Mouse (Mus musculus): ENCODE data around the gene H3f3b. TPM values are rescaled to one million over a fixed set of nuclear protein-coding genes. Genes with fewer than 3 reads are reported as not detected.

The H3f3b gene
- total and polyA plus RNA-seq, 2 experiments: 56.2 to 163 TPM

DNA sequence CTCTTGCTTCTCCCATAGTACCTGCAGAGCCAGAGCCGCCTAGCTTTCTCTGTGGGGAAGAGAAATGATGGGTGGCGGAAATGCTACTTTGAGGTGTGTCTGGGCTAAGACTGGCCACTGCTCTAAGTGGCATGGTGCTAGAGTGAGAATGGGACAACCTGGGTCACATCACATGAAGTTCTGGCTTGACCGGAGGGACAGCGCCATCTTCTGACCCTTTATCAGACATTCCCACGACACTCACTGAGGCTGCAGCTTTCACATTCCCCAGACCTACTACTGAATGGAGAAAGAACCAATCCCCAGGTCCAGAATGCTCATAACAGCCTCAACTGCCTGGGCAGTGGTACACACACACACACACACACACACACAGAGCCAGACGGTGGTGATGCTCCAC is 9.7 kb downstream of the H3f3b start:
- WGBS: 39% methylated on average over 6 of the region's 6 CpGs
- DNase-seq (ENCODE audit: extremely low read depth, low read depth, low spot score): peak; percentile 60
- Histone ChIP-seq H3K27ac (replicated peaks; ENCODE audit: insufficient read depth, low read depth, low read length) (no peak overlapping the region), H3K36me3 (ENCODE audit: control insufficient read depth, insufficient read depth, low read length) (peaks cover 11% of the 10 kb centered on the region), H3K4me3 (ENCODE audit: insufficient read depth, low read depth, low read length) (no peak overlapping the region), H3K9ac (ENCODE audit: low read depth, low read length) (no peak overlapping the region), H3K27me3 (ENCODE audit: control insufficient read depth, insufficient read depth, low read length) (no peaks in the 10 kb centered on the region), H3K79me2 (ENCODE audit: control insufficient read depth, insufficient read depth, low read length) (no peaks in the 10 kb centered on the region), H3K4me1 (ENCODE audit: control insufficient read depth, insufficient read depth, low read length) (peaks cover 2% of the 10 kb centered on the region; the same call in 1 of the 2 replicates)
- TF ChIP-seq CTCF (IDR thresholded peaks at IDR 0.05; ENCODE audit: low read depth, low read length): peak; percentile 80
- TF ChIP-seq POLR2A (IDR thresholded peaks at IDR 0.05; ENCODE audit: extremely low read depth, insufficient read depth, low read length): no peak

DNA sequence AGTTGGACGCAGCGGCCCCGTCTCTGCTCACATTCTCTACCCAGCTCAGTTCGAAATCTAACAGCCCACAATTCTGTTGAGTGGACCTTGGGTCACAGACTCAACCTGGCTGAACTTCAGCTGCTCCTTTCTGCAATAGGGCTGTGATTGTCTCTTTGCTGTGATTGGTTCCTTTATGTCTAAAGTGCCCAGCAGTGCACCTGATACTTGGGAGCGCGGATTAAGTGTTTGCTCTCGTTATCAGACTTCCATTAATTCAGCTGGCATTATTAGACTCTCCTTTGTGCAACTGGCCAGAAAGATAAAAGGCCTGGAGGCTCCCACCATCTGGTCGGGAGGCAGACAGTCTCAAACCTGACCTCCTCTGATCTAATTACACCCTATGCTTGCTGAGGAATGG is 12.9 kb downstream of the H3f3b start:
- TF ChIP-seq CTCF (IDR thresholded peaks at IDR 0.05; ENCODE audit: low read depth, low read length): no peak
- no peak for TF ChIP-seq POLR2A (IDR thresholded peaks at IDR 0.05; ENCODE audit: extremely low read depth, insufficient read depth, low read length)
- no peaks in the 10 kb centered on the region for H3K79me2 ChIP-seq (ENCODE audit: control insufficient read depth, insufficient read depth, low read length)
- peaks cover 5% of the 10 kb centered on the region; the same call in 1 of the 2 replicates for H3K4me1 ChIP-seq (ENCODE audit: control insufficient read depth, insufficient read depth, low read length)
- no peaks in the 10 kb centered on the region for H3K36me3 ChIP-seq (ENCODE audit: control insufficient read depth, insufficient read depth, low read length)
- peak; percentile 74 for DNase-seq (ENCODE audit: extremely low read depth, low read depth, low spot score)
- no peak overlapping the region for H3K9ac ChIP-seq (ENCODE audit: low read depth, low read length)
- no peaks in the 10 kb centered on the region for H3K27me3 ChIP-seq (ENCODE audit: control insufficient read depth, insufficient read depth, low read length)
- H3K4me3 ChIP-seq (ENCODE audit: insufficient read depth, low read depth, low read length): no peak overlapping the region
- 0 out of 2 replicates have a peak overlapping the region, but pooled peaks have one; percentile 2 for H3K27ac ChIP-seq (replicated peaks; ENCODE audit: insufficient read depth, low read depth, low read length)
- 47% methylated on average over 8 of the region's 8 CpGs for WGBS

DNA sequence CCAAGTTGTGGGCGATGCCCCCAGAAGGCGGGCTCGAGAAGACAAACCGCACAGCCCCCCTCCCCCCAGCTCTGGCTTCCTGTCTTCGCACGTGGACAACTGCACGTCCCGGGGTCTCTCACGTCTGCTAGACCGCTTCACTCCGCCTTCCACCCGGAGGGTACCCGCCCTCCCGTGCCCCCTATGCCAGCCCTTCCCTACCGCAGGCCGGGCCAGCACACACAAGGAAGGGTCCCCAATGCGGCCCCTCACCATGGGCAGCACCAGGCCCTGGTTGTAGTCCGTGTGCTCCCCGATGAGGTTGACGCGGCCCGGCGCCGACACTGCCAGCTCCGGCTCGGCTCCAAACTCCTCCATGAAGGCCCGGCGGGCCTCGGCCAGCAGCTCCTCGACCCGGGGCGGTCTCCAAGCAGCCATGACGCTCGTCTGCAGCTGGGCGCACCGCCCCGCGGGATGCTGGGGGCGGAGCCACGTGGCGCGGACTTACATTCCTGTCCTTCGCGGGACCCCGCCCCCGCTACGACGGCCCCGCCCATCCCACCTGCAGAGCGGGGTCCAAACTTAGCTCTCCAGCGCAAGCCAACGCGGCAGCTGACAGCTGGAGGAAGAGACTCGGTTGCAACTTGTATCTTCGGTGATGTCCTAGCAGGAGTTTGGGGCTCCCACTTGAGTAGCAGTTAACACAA is 15.4 kb downstream of the H3f3b start, which contains the start of gene Galk1:
Gene Galk1 (minus strand): TSS at position 458 of the 686 bp plus-strand sequence.
- Histone ChIP-seq H3K27me3 (ENCODE audit: control insufficient read depth, insufficient read depth, low read length) (no peaks in the 10 kb centered on the region), H3K9ac (ENCODE audit: low read depth, low read length) (peak within 1 kb of the TSS; percentile 91), H3K4me3 (ENCODE audit: insufficient read depth, low read depth, low read length) (peak within 1 kb of the TSS; percentile 76), H3K27ac (replicated peaks; ENCODE audit: insufficient read depth, low read depth, low read length) (peak within 1 kb of the TSS; percentile 3; the same call in 1 of the 2 replicates), H3K36me3 (ENCODE audit: control insufficient read depth, insufficient read depth, low read length) (no peaks in the 10 kb centered on the region), H3K79me2 (ENCODE audit: control insufficient read depth, insufficient read depth, low read length) (no peaks in the 10 kb centered on the region), H3K4me1 (ENCODE audit: control insufficient read depth, insufficient read depth, low read length) (peaks cover 5% of the 10 kb centered on the region; the same call in 1 of the 2 replicates)
- under 1% methylated on average over 54 of the region's 55 CpGs for WGBS
- TF ChIP-seq POLR2A (IDR thresholded peaks at IDR 0.05; ENCODE audit: extremely low read depth, insufficient read depth, low read length): peak; percentile 74; the same call in 1 of the 2 replicates
- no peak for TF ChIP-seq CTCF (IDR thresholded peaks at IDR 0.05; ENCODE audit: low read depth, low read length)
- peak; percentile 77 for DNase-seq (ENCODE audit: extremely low read depth, low read depth, low spot score)

DNA sequence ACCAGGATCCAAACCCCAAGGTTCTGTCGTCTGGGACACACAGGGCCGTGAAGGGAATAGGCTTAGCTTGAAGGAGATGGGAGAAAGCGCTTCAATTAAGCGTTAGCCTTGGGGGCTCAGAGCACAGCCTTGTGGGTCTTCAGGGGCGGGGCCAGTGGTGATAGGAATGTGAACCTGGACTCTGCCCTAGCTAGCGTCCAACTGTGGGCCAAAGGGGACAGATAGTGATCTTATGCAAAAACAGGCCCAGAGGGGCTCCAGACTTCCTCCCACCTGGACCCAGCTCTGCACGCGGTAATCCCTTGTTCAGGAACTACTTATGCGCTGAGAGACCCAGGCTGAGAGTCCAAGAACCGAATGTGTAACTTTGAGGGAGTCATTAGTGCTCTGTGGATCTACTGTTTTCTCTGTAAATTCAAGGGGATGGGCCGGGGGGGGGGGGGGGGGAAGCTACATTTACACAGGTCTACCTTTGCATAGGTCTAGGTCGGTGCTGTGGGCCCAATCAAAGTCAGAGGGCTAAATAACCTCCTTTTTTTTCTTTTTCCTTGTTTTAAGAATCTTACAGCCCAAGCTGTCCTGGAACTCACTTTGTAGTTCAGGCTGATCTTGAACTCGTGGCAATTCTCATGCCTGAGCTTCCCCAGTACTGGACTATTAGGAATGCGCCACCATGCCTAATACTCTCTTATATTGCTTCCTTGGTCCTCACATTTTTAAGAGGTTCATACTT is 16.1 kb downstream of the H3f3b start:
- peak overlapping the region; percentile 91; the same call in 1 of the 2 replicates for H3K9ac ChIP-seq (ENCODE audit: low read depth, low read length)
- DNase-seq (ENCODE audit: extremely low read depth, low read depth, low spot score): no peak
- peak overlapping the region; percentile 3; the same call in 1 of the 2 replicates for H3K27ac ChIP-seq (replicated peaks; ENCODE audit: insufficient read depth, low read depth, low read length)
- H3K79me2 ChIP-seq (ENCODE audit: control insufficient read depth, insufficient read depth, low read length): no peaks in the 10 kb centered on the region
- no peaks in the 10 kb centered on the region for H3K36me3 ChIP-seq (ENCODE audit: control insufficient read depth, insufficient read depth, low read length)
- H3K4me1 ChIP-seq (ENCODE audit: control insufficient read depth, insufficient read depth, low read length): peaks cover 5% of the 10 kb centered on the region; the same call in 1 of the 2 replicates
- H3K27me3 ChIP-seq (ENCODE audit: control insufficient read depth, insufficient read depth, low read length): no peaks in the 10 kb centered on the region
- TF ChIP-seq POLR2A (IDR thresholded peaks at IDR 0.05; ENCODE audit: extremely low read depth, insufficient read depth, low read length) (no peak), CTCF (IDR thresholded peaks at IDR 0.05; ENCODE audit: low read depth, low read length) (no peak)
- H3K4me3 ChIP-seq (ENCODE audit: insufficient read depth, low read depth, low read length): peak overlapping the region; percentile 76
- 26% methylated on average over 14 of the region's 14 CpGs for WGBS

DNA sequence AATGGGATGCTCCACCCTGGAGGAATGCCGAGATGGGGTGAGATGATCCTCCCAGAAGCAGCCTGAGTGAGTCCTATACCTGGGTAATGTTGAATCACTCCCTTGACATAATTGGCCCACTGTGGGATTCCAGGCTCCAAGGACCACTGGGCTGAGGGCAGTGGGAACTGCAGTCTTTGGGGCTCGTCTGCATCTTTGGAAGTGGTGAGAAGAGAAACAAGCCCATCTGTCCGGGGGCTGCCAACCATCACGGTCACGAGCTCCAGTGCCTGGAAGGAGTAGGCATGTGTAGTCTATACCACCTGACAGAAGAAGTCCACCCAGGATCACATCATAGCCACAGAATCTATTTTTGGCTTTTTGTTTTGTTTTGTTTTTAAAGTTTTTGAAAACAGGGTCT is 16.8 kb downstream of the H3f3b start:
- Histone ChIP-seq H3K27me3 (ENCODE audit: control insufficient read depth, insufficient read depth, low read length) (no peaks in the 10 kb centered on the region), H3K4me3 (ENCODE audit: insufficient read depth, low read depth, low read length) (no peak overlapping the region), H3K79me2 (ENCODE audit: control insufficient read depth, insufficient read depth, low read length) (no peaks in the 10 kb centered on the region), H3K9ac (ENCODE audit: low read depth, low read length) (no peak overlapping the region), H3K4me1 (ENCODE audit: control insufficient read depth, insufficient read depth, low read length) (peaks cover 7% of the 10 kb centered on the region; the same call in 1 of the 2 replicates), H3K36me3 (ENCODE audit: control insufficient read depth, insufficient read depth, low read length) (no peaks in the 10 kb centered on the region), H3K27ac (replicated peaks; ENCODE audit: insufficient read depth, low read depth, low read length) (no peak overlapping the region)
- DNase-seq (ENCODE audit: extremely low read depth, low read depth, low spot score): no peak
- WGBS: 91% methylated on average over 5 of the region's 5 CpGs
- no peak for TF ChIP-seq POLR2A (IDR thresholded peaks at IDR 0.05; ENCODE audit: extremely low read depth, insufficient read depth, low read length)
- no peak for TF ChIP-seq CTCF (IDR thresholded peaks at IDR 0.05; ENCODE audit: low read depth, low read length)

All from liver, adult 2 months (tissue).